Mouse (Mus musculus): ENCODE results near the gene Dhrs3.

Gene Dhrs3

DNA sequence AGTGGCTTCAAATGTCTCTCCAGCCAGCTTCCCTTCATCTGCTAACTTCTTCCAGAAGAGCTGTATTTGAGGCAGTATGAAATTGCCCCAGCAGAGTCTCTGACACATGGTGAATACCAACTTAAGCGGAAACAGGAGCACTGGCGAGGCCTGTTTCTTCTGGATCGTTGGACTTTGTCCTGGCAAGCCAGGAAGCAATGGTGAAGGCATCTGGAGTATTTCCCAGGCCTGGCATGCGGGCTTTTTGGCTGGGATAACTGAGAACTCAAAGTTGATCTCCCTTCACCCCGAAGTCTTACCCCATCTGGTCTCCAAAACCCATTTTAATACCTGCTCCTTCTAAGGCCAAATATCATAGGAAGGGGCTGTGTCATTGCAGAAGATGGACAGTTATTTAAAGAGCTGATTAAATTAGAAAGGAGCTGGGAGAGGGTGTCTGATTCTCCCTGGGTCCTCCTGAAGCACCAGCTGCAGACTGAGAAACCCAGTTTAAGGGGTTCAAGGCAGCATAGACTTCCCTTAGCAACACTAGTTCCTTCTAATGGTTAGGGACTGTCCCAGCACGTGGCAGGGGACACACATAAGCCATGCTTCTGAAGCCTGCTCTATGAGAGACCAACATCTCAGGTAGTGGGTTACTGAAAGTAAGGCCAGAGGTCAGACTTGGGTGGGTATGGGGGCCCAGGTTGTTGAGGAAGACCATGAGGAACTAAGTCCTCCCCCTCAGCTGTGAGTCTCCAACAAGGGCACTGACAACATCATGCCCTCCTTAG lies 80.5 kb downstream of the Dhrs3 start:
- CTCF ChIA-PET = interaction anchor here (0.6 kb wide), 1 partner anchor 189 kb away, joined by 3 read pairs; no protein-coding TSS in a partner anchor

DNA sequence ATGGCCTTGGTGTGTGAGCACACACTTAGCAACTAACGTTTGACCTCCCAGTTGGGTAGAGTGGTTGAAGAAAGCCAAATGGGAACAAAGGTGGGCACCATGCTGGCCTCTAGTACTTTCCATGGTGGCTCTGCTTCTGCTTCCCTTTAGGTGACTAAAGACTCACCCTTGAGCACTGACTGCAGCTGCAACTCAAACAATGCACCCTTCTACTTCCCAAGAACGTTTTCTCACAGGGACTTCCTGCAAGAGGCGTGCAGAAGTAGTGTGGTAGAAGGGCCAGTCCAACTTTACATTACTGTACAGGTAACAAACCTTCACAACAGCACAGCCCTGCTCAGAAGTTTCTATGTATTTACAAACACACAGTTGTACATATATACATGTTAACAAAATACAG lies 81.8 kb downstream of the Dhrs3 start:
- CTCF ChIA-PET = no interaction called here

DNA sequence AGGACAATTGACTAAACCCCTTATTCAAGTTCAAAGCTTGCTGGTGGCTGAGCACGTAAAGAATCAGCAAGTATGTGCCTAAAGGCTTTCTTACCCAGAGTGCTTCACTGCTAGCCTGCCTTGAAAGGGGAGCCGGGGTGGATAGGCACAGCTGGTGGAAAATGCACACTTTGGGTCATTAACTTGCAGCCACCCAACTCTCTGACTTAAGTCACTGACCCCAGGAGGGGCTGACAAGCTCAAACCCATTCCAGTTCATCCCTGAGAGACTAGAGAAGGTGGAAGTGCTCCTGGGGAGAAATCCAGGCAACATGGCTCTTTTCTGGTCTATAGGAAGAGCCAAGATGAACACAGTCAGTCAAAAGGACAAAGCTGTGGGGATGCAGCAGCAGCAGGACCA lies 82.9 kb downstream of the Dhrs3 start:
- CTCF ChIA-PET = no interaction called here

GRCm38 (mm10) chr4:144977057-144977456 lies 84.4 kb downstream of the Dhrs3 start:
- CTCF ChIA-PET = no interaction called here
